Mouse (Mus musculus) regulatory T cell (primary cell): ENCODE measurements at regions not wholly inside any gene's neighbourhood (a gene's known extent, or its start where the extent isn't known, plus 50 kb on each side); places are given as distances from the start of the nearest gene placed in this dataset.

Source experiments
- in situ Hi-C: fragments of 300-600 bp; cut with MboI, MseI; formaldehyde crosslinking; loops from one replicate; pipeline ENCODE4 v1.15.1; 2025; ENCODE audit warnings: high pct_unique_total_duplicates

GRCm38 (mm10) chr5:118316310-118317017 is 71.4 kb downstream of the 2410131K14Rik start:
- in situ Hi-C loops: no loop called here

GRCm38 (mm10) chr5:118318073-118318472 is 73.0 kb downstream of the 2410131K14Rik start:
- in situ Hi-C loops: no loop called here

DNA sequence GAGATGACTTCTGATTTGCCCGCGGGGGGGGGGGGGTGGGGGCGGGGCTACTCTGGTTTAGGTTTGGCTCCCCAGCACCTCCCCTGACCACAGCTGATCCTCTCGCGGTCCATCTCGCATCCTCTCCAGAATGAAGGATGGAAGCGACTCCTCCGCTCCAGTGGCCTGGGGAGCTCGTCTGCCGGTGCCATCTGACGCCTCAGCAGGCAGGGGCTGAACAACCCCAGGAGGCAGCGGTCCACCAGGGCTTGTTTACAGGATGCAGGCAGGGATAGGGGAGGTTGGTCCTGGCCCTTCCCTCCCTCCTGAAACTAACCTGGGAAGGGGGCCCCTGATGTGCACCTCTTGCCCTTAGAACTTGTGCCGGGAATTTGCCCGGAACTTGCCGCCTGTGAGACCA is 73.9 kb downstream of the 2410131K14Rik start:
- in situ Hi-C loops: no loop called here

- in situ Hi-C loops: no loop called here
Observed at GRCm38 (mm10) chr5:118321719-118322455, 76.9 kb downstream of the 2410131K14Rik start.

GRCm38 (mm10) chr5:118323151-118323550 is 78.1 kb downstream of the 2410131K14Rik start:
- in situ Hi-C loops: no loop called here

GRCm38 (mm10) chr5:118326837-118327541 is 82.0 kb downstream of the 2410131K14Rik start:
- in situ Hi-C loops: no loop called here

- in situ Hi-C loops: no loop called here
Observed at GRCm38 (mm10) chr5:118327961-118328712, 83.1 kb downstream of the 2410131K14Rik start.

DNA sequence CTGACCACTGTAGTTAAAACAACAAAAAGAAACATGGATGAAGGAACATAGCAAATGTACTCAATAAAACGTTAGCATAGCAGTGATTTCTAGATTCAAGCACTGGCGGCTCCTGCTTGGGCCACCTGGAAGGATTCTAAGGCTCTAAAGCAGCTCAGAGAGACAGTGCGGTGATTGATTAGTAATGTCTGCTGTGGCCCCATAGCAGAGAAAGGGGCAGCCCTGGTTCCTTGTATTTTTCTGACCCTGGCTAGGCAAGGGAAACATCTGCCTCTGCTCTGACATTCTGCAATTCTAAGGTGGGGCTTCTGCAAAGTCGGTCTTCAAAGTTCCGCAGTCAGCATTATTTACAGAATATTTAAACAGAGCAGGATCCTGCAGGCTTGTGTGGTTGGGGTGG is 84.1 kb downstream of the 2410131K14Rik start:
- in situ Hi-C loops: no loop called here

- in situ Hi-C loops: no loop called here
Observed at GRCm38 (mm10) chr5:118331286-118331607, 86.2 kb downstream of the 2410131K14Rik start.

GRCm38 (mm10) chr5:118331608-118332394 is 86.8 kb downstream of the 2410131K14Rik start:
- in situ Hi-C loops: no loop called here

DNA sequence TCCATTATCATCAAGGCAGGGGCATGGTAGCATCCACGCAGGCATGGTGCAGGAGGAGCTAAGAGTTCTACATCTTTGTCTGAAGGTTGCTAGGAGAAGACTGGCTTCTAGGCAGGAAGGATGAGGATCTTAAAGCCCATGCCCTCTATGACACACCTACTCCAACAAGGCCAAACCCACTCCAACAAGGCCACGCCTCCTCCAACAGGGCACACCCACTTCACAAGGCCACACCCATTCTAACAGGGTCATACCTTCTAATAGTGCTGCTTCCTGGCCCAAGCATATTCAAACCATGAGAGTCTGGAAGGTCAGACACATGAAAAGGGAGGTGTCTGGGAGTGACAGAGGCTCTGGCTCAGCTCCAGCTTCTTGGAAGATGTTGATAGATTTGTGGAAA is 89.0 kb downstream of the 2410131K14Rik start:
- in situ Hi-C loops: no loop called here

DNA sequence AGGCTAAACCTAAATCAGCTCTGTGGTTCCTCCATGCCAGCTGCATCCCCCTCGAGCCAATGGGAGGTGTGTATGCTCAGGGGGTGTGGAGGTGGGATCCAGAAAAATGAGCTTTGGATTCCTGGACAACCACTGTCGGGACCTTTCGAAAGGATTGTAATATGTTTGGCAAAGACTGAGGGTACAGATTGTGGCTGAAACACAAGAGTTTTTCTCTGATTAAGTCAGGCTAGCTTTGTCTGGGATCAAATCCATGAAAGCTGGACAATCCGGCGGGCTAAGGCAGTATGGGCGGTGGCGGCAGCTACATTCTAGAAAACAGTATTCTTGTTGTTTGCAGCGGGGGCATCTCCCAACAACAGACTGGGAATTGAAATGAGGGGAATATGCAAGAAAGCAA is 93.2 kb downstream of the 2410131K14Rik start:
- in situ Hi-C loops: no loop called here

DNA sequence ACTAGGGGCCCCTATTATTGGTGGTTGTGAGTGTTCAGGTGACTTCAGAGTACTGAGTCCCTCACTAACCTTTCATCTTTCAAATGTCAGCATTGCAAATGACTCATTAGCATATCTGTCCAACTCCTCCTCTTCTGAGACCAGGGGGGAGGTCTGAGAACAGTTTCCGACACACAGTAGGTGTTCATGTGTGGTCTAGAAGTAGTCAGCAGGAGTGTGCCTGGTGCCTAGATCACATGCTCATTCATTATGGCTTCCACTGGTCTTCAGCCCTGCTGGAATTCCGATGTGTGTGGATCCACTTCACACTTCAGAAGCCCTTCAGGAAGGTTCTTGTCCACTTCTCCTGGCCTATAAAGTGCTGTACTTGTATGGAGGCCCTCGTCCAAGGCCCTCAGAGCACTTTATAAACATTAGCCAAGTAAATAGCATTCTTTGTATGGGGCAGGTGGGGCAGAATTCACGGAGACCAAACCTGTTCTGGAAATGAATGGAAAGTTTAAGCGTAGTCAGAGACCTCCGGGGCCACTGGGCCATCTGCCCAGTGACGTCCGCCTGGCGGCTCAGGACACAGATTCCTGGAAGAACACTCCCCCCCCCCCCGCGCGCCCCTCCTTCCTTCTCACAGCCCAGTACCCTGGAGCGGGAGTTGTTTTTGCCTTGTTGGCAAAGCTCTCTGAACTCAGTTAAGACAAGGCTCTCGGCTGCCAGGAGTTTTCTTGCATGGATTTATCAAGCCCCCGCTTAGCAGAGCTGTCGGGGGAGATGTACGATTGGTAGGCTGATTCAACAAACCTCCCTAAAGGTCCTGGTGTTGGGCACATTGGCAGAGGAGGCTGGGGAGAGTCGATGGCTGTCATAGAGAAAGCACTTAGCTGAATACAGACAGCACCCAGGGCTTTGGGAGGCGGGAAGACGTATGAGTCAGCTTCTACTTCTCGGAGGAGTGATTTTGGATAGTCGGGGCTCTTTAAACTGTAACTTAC is 94.9 kb downstream of the 2410131K14Rik start:
- in situ Hi-C loops: loop anchor here (5.0 kb wide), 1 partner anchor 82 kb away; no protein-coding TSS in a partner anchor

DNA sequence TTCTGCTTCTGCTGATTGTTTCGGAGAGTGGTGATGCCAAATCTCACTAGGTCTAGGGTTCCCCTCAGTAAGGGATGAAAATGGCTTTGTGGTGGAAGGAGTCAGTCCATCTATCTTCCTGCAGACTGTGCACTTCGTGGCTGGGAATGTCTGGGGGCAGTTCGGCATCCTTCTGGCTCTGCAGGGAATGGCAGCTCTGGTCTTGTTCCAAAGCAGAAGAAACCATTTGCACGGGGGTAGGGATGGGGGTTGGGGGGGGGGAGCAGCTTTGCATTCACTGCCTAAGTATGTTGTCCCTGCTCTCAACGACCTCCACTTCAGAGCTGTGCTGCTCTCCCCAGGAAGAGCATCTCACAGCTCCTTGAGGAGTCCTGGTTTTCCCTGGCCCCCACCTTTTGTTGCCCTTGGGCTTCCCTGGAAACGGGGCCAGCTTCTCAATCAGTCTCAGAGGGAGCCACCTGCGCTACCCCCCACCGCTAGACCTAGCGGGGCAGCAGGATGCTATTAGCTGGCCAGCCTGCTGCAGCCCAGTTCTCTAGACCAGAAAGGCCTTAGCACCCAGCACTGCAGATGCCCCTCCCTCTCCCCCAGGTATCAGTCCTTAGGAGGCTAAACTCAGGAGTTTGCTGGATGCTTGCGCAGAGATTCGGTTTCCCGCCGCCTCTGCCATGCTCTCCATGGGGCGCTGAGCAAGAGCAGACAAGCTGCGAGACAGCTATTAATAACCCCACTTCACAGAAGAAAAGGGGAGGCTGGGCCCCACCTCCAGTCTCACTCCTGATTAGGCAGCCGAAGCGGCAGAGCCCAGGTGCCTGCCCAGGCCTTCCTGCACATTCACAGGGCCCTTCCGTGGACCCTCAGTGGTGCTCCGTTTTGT is 98.7 kb downstream of the 2410131K14Rik start:
- in situ Hi-C loops: loop anchor here (5.0 kb wide), 1 partner anchor 79 kb away; no protein-coding TSS in a partner anchor

DNA sequence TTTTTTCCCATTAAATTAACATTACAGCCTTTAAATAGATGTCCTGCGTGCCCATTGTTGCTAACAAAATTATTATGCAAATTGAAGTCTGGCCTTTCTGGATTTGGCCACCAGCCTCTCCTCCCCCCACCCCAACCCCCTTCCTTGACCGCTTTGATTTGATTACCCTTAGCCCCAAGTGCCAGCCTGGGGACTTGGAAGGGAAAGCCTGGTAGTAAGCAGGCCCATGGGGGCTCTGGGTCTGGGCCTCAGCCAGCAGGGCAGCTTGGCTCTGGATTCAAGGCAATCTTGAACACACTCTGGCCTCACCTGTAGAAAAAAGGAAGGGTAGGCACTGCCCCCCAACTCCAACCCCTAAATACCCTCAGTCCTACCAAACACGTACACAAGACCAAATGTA is 100.2 kb downstream of the 2410131K14Rik start:
- in situ Hi-C loops: no loop called here

DNA sequence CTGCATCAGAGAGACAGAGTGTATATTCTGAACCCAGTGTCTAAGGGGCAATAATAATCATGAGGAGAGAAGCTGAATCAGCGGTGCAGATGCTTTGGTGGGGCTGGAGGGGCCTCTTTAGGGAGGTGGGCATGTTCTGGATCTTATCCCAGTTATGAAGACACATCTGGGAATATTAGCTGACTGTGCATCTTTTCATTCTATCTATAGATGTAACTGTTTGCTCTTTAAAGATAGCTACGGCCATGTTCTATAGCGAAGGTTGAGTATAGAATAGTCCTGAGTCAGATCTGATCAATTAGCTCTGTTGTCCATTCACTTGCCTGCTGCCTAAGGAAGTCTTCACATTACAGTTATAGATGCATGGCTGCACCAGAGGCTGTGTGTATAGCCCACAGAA is 104.0 kb downstream of the 2410131K14Rik start:
- in situ Hi-C loops: no loop called here

DNA sequence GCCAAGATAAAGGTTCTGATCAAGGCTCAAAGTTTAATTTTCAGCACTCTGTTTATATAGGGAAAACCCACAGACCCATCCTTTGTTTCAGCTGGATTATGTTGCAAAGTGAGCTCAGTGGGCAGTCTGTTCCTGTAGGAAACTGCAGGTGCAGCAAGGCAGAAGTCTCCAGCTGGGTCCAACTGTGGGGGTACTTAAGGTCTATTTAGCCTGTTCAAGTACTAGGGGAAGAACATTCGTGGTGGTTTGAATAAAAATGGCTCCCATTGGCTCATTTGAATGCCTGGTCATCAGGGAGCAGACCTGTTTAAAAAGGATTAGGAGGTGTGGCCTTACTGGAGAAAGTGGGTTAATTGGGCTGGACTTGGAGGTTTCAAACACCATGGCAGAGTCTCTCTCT is 106.3 kb downstream of the 2410131K14Rik start:
- in situ Hi-C loops: no loop called here

DNA sequence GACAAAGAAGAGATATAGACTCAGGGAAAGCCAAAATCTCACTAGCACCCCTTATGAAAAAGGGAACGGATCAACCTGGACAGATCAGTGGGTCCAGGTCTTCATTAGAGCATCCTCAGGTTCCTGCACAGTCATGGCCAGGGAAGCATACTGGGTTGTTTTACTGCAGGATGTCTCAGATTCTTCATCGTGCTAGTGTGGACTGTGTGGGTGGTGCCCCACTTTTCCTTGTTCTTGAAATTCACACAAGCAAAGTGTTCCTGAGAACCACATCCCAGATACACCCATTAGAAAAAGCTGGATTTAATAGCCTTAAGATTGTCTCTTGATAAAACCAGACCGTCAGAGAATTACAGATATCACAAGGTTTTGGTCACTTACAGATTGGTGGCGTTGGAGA is 107.1 kb downstream of the 2410131K14Rik start:
- in situ Hi-C loops: no loop called here

- in situ Hi-C loops: no loop called here
Observed at GRCm38 (mm10) chr5:118353061-118353460, 108.0 kb downstream of the 2410131K14Rik start.
